Mouse (Mus musculus) retina, embryonic 14.5 days (tissue): Measurements from ENCODE around the gene Itpr3.

Source experiments
- DNase-seq: peaks from one replicate; pipeline ENCODE4 v3.0.0-alpha.2; 2015; ENCODE audit warnings: low spot score

Gene Itpr3

DNA sequence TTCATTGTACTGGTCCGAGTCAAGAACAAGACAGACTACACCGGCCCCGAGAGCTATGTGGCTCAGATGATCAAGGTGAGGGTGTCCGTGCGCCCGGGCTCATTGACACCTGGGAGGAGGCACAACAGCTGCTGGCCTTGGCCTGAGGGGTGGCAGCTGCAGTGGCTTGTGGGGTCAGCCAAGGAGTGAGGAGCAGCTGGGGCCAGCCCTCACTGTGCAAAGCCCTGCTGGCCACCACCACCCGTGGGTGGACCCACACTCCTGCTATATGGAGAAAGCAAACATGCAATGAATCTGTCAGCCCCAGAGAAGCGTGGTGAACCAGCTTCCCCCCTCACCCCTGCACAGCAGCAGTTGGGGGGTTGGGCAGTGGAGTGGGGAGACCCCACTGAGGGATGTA, 62.9 kb downstream of the Itpr3 start:
- DNase-seq, result no peak

DNA sequence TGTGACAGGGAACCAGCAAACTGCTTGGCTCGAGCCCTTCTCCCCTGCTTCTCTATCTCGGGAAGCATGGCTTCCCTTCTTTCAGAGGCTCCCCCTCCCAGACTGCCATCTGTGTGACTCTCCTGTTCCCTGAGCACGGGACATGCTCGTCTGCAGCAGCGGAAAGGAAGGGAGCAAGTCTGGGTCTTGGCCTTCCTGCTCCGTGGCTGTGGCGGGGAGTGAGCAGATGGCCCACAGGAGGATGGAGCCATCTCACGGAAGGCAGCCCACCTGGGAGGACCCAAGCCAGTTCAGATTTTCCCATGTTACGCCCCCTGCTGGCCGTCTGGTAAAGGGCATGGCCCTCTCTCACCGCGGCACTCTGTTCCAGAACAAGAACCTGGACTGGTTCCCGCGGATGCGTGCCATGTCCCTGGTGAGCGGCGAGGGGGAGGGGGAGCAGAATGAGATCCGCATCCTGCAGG, 63.5 kb downstream of the Itpr3 start:
- peak; percentile 83 for DNase-seq

DNA sequence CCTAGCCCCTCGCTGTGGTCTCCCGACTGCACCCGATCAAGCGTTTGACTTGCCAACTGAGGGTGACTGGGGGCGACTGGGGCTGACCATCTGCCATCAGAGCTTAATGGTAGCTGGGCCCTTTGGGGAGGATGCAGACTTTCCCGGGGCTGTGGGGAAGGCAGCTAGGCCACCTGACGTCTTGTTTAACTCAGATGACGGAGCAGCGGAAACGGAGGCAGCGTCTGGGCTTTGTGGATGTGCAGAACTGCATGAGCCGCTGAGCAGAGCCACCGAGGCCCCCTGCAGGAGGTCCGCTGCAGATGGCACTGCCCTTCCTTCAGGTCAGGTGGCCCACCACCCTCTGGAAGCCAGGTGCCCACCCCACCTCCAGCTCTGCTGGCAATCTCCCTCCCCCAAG, 64.2 kb downstream of the Itpr3 start:
- peak; percentile 44 for DNase-seq

DNA sequence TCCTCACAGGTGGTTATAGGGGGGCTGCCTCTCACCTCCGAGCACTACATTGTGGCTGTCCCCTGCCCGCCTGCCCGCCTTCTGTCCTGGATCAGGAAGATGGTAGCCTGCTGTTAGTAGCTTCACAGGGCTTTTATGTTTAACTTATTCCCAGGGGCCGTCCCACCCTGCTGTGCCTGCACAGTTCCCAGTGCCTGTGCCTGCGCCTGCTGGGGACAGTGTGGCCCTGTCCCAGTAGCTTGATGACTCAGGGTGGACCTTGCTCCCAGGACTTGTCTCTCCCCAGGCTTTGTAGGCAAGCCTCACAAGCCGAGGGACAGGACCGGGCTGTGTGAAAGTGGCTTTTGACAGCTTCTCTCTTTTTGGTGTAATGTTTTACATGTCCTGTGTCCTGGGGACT, 64.7 kb downstream of the Itpr3 start:
- no peak for DNase-seq

DNA sequence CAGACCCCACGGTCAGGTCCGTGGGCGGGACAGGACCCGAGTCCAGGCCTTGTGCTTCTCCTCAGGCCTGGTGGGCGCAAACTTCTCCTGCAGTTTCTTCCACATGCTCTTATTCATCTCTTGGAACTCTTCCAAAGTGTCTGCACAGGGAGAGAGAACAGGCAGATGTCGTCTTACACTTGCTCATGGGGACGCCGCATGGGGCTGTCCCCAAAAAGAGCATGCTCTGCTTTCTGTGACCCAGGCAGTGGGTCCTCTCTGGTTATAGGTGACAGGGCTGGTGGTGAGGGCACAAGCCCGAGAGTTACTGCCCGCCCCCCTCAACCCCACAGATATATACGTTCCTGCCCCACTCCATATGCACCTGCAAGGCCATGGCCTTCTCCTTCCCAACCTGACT, 65.6 kb downstream of the Itpr3 start:
- DNase-seq, result no peak

DNA sequence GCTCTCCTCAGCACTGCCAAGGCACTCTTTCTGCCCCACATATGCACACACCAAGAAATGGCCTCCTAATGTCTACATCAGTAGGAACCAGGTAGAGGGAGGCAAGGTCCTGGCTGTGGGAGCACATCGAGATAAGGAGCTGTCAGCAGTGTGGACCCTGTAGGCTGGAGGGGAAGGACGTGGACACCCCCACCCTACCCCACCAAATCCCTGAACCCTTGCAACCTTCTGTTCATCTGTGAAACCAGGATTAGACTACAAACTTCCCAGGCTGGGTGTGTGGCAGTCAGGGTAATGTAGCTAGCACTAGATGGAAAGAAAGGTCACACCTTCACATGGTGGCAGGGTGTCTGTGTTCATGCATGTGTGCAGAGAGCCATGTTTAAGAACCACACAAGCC, 66.0 kb downstream of the Itpr3 start:
- no peak for DNase-seq

DNA sequence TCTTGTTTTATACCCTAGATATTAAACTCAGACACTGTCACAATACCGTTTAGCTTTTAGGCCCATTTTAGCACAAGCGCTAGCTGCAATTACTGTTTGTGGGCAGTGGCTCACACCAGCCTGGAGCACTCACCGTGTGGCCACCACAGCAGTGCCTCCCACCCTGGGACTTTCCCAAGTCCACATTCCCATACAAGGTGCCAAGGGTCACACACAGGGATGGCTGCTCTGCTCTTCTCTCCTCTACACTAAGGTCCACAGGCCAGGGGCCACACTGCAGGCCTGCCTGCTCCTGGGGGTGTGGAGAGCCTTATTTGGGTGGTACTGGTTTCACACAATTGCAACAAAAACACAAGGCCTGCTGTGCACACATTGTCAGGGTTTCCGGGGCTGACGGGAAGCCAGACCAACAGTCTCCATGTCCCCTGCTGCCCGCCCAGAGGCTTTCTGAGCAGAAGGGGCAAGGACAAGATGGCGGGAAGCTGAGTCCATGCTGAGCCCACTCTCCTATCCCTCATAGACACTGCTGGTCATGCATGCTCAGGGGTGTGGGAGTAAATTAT, 66.8 kb downstream of the Itpr3 start:
- DNase-seq, result no peak

DNA sequence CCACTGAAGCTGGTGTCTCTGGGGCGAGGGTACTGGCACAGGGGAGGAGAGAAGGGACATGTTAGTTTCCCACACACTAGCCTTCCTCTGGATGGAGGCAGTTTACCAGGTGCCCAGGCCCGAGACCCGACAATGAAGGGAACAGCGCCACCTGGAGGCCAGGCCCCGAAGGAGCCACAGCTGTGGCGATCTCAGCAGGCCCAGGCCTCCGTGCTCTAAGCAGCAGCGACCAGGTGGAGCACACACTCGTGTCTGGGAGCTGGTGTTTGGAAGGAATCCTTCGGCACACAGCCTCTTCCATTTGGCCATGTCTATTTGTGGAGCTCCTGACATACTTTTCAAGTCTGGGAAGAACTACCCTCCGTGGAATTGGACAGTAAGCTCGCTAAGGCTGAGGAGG, 68.1 kb downstream of the Itpr3 start:
- DNase-seq, result peak; percentile 81

DNA sequence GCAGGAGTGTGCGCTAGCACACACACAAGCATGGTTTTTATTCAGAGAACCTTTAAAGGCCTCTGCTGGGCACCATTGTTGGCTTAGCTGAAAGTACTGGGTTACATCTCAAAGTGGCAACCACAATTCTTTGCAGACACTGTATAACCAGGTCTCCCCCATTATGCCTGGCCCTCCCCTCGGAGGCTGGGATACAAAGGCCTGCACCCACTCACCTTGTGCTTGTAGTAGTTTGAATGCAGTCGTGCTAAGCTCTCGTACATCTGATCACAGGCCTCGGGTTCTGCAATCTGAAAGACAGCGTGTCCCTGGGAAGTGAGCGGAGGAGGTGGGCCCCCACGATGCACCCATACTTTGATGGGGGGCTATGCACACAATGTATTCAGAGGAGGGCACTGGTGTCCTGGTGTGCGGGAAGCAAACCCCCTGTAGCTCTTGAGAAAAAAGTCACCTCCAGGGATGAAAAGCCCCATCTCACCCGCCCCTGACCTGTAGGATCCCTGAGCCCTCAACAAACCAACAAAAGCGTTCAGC, 68.6 kb downstream of the Itpr3 start:
- DNase-seq, result no peak

DNA sequence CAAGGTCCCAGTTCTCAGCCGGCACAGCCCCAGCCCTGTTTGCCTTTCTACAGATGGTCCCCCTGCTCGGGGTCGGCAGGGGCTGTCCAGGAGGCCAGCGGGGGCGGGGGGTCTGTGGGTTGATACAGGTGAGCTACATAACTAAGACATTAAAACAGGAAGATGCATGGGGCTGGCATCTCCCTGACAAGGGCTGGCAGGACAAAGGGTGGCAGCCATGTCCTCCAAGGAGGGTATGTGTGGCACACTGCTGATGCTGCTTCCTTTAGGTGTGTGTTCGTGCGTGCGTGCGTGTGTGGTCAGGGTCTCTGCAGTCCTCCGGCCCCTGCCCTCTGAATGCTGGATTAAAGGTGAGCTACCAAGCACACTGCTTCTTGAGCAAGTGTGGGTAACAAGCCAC, 69.9 kb downstream of the Itpr3 start:
- no peak for DNase-seq

DNA sequence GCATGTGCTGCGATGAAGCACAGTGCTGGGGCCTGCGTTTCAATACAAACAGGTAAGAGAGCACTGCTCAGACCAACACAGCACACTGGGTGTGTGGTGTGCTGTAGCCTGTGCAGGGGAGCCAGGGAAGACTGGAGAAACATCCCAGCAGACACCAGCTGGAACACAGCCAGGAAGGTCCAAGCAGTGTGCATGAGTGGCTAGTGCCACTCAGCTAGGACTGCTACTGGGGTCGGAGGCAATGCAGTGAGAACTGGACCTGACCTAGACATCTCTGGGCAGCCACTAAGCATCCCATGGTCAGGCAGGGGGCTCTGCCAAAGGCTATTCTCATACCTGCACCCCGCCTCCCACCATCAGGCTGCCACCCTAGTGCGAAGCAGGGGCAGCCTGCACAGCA, 71.1 kb downstream of the Itpr3 start:
- no peak for DNase-seq

DNA sequence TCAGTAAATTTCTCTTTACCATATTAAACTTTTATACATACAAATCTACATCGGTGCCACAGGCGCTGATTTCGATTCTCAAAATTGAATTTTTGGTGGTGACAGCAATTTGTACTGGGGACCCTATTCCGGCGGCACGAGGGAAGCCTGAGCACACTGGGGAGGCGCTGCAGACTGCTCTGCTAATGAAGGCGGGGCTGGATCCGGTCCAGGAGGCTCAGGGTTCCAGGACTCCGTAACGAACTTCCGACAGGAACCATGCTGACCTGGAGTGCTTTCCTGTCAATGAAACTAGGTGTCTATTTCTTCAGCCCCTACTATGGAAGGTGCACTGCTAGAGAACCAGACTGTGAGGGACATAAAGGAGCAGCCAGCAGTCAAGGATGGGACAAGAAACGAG, 72.2 kb downstream of the Itpr3 start:
- no peak for DNase-seq

DNA sequence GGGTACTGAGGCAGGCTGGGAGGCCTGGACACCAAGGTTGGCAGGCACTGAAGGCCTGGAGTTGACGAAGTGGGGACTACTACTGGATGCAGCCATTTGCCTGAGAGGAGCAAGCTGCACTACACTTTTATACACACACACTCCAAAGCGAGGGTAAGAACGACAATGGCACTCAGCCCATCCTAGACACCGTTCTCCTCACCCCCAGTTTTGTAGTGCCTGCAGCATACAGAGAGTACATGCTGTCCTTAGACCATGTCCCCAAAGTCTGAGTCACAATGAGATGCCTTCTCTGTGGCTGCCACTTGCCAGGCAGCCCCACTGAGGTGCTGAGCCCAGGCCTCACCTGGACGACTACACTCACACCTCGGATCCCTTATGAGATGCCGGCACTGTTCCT, 72.7 kb downstream of the Itpr3 start:
- DNase-seq, result no peak

DNA sequence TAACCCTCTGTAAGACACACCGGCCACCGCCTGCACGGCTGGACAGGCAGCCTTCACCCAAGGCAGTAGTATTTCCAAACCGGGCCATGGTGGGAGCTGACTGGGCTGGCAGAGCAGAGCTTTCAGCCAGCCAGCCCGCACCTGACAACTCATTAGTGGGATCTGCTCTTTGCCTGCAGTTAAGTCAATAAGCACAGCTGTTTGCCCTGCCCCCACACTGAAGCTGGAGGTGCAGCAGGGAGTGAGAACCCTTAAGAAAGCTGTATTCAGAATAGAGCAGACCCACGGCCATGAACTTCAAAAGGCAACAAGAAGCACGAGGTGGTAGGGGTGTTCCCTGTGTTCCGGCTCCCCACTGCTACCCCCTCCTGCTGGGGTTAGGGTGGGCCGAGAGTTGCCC, 73.1 kb downstream of the Itpr3 start:
- no peak for DNase-seq

DNA sequence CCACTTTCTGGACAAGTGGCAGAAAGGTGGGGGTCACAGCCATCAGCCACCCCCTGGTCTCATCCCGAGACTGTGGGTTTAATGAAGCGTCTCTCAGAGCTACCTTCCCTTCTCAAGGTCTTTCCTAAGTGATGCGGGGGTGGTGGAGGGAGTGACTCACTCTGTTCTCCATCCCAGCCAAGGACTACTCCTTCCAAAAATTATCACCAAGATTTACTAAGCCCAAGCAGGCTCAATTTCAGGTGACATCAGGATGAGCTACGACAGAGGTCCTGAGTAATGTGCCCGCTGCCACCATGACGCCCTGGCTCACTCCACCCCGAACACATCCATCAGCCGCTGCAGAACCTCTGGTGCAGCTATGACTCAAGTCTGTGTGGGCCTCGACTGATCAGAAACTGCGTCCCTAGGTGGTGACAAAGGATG, 74.1 kb downstream of the Itpr3 start:
- DNase-seq, result no peak

DNA sequence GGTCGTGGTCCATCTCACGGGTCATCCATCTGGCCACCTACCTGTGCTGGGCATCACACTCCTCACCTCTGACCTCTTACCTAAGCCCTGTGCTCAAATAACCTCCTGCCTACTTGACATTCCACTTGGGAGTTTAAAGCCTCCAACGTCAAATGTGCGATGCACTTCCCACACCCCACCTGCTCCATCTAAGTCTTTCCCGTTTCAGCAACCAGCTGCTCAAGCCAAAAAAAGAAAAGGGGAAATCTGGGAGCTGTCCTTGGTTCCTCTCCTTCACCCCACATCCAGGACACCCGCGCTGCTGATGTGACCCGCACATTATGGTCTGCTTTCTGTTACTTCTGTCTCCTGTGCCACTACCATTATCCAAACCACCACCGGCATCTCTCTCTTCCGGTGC, 75.1 kb downstream of the Itpr3 start:
- DNase-seq, result no peak

DNA sequence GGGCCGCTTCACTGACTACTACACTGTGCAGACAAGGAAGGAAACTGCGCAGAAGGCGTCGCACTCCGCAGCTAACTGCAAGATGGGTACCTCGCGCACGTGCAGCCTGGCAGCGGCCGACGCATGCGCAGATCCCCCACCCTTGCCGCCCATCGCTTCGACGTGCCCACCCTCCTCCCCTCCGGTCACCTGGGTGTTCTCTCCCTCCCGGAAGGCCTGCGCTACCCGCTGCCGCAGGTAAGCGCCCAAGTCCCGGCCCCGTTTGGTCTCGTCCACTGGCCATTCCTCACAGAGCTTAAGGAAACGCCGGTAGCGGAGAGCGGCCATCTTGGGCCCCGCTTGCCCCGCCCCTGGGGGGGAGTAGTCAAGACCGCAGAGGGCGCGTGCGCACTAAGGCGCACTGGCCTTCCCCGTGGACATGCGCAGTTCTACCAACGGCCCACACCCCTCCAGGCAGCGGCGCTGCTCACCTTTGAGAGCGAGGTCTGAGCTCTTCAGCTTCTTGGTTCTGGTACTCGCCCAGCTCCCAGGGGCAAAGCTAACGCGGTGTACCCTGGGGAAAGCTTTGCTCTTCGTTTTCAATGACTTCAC, 76.5 kb downstream of the Itpr3 start, which contains the start of gene Uqcc2:
Uqcc2 (minus strand) TSS at position 366 of the 591 bp plus-strand sequence.
- DNase-seq, result peak; percentile 99

DNA sequence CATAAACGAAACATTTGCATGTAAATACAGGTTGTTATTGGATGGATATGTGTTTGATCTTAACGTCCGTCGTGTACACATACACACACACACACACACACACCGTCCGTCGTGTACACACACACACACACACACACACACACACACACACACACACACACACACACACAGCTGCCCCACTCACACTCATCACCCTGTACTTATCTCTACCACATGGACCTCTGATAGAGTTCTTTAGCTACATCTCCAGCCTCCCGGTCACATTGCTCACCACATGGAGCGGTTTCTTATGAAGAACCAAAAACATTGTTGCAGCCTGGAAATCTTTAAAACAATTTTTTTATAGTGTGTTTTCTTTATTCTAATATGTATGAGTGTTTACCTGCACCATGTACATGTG, 77.1 kb downstream of the Itpr3 start:
- DNase-seq, result no peak

DNA sequence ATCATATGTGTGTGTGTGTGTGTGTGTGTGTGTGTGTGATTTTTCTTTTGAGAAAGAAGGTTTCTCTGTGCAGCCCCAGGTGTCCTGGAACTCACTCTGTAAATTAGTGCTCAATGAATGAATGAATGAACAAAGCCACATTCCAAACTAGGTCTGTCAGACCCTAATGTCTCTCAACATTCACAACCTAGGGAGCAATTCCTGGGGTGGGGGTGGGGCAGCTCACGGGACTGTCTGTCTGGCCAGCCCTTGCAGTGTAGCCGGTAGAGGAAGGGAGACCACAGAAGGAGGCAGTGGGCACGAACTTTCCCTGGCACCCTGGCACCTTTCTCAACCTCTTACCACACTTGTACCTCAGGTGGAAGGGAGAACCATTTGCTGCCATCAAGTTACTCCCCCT, 77.6 kb downstream of the Itpr3 start:
- no peak for DNase-seq

DNA sequence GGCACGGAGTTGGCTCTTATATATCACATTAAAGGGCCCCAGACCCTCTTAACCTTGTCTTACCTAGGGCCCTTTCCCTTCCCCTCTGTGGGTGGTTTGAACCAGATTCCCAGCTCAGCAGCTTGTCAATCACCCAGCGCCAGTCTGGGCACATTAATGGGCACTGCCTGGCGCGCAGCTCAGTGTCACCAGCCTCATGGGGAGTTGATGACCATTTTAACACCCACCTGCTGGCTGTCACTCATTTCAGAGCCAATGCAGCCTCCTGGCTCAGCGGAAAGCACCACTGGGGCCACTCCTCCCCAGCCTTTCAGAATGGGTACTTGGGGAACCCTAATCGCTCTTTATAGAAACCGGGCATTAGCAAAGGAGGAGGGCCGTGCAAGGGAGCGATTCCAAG, 81.3 kb downstream of the Itpr3 start:
- no peak for DNase-seq

DNA sequence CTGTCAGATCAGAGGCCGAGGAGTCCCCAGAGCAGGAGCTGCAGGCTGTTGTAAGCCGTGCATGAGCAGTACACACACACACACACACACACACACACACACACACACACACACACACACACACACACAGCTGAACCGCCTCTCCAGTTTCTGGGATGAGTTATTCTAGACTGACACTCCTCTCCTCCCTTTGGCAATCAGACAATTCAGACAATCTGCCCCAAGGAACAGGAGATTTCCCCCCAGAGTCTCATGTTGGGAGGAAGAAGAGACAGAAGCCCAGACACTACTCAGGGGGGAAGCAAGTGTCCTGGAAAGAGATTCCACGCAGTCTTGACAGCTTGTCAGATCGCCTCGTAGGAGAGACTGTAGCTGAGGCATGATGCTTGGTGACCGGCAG, 82.2 kb downstream of the Itpr3 start:
- DNase-seq, result no peak

DNA sequence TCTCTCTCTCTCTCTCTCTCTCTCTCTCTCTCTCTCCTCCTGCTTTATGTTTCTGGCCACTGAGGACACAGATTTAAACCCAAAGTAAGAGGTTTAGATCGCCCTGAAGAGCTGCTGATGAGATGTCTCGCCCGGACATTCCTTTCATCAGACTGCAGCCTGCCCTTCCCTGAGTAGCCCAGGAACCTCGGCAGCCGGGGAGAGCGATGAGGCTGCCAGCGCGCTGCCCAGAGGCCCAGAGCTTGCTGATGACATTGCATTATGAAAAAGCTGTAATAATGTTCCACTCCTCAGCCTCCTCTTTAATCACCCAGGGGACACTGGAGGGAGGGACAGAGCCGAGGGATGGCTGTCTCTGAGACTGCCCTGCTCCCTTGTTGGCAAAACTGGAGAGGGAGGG, 83.2 kb downstream of the Itpr3 start:
- DNase-seq, result no peak

DNA sequence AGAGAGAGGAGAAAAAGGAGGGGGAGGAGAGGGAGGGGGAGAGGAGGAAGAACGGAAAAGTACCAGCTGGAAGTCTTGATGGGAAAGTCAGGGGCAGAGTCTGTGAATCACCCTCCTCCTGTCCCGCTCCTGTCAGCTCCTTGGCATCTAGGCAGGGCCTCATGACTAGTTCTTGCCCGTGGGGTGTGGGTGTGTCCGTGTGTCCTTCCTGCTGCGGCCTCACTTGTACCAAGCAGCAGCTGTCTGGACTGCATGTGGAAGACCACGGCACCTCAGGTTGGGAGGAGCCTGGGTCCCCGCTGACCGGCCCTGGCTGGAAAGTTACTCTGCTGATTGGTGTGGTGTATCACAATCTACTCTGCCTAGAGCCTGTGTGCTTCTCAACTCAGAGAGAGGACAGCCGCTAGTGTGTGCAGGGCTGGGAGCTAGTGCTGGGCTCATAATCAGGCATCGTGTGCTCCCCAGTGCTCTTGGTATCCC, 84.9 kb downstream of the Itpr3 start:
- no peak for DNase-seq

DNA sequence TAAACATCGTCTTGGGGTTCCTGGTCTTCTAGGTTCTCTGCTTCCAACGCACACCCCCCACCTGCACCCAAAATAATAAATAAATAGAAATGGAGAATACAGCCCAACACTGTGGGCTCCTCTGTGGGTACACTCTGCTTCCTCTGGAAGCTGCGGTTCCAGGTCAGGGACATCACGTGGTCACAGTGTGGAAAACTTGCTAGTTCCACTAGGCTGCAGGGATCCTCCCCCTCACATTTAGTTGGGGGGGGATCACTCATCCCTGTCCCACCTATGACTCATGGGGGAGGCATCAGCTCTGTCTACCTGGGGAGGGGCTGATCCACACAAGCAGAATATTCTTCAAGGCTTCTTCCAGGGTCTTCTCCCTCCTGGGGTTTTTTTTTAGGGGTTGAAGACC, 87.0 kb downstream of the Itpr3 start:
- DNase-seq, result no peak
